10 mouse cellular contexts compared by ENCODE assay signal in genomic region chr5:144928856-144929713, GRCm38 (mm10). TPM values are rescaled to one million over a fixed set of nuclear protein-coding genes. Genes with fewer than 3 reads are reported as not detected.
DNase-seq lines count a peak whose midpoint lies in the region; ATAC-seq and TF ChIP-seq lines count a peak whose summit lies in the region.
"Had no signal": no experiment of that assay in that cellular context is flagged by ENCODE, and none has a peak within 500 bp of the region (broad histone marks: within the 10 kb centered on the region; RNA-seq: fewer than 3 reads in every experiment).

No protein-coding gene starts in this region.

- no peak overlapping the region for H3K4me3 ChIP-seq in lung, embryonic 14.5 days (ENCODE audit: low read depth, low read length)
- H3K4me3 ChIP-seq: liver, embryonic 12.5 days; neural tube, embryonic 12.5 days had no signal

- no peaks in the 10 kb centered on the region for H3K9me3 ChIP-seq in lung, embryonic 14.5 days (ENCODE audit: low read depth, low read length)
- H3K9me3 ChIP-seq: liver, embryonic 12.5 days; neural tube, embryonic 12.5 days had no signal

- 44% methylated on average over 11 of the region's 11 CpGs for WGBS in lung, embryonic 14.5 days

- no peak for TF ChIP-seq CTCF in lung, embryonic 14.5 days (IDR thresholded peaks at IDR 0.05; ENCODE audit: low read depth)

- no peak overlapping the region for H3K9ac ChIP-seq in lung, embryonic 14.5 days
- H3K9ac ChIP-seq: liver, embryonic 12.5 days; neural tube, embryonic 12.5 days had no signal

- H3K4me1 ChIP-seq in lung, embryonic 14.5 days (ENCODE audit: insufficient read depth): 0 out of 2 replicates have a peak, but pooled peaks cover 4% of the 10 kb centered on the region

- no peak overlapping the region for H3K4me2 ChIP-seq in lung, embryonic 14.5 days
- H3K4me2 ChIP-seq: liver, embryonic 12.5 days; neural tube, embryonic 12.5 days had no signal

- no peaks in the 10 kb centered on the region for H3K36me3 ChIP-seq in lung, embryonic 14.5 days (ENCODE audit: insufficient read depth)
- H3K36me3 ChIP-seq: liver, embryonic 12.5 days; neural tube, embryonic 12.5 days had no signal

- 0 out of 2 replicates have a peak, but pooled peaks have one; percentile 57 for ATAC-seq in lung, embryonic 14.5 days (ENCODE audit: insufficient read depth)
- ATAC-seq in cerebellum, adult (ENCODE audit: insufficient number of reproducible peaks, low FRiP score, low TSS enrichment): no peak
- ATAC-seq: liver, embryonic 12.5 days had no signal

- intact Hi-C loops in heart, postnatal 10 days (cut with DNase I): no loop called here

- H3K27ac ChIP-seq in lung, embryonic 14.5 days (ENCODE audit: low read depth): no peak overlapping the region
- H3K27ac ChIP-seq: liver, embryonic 12.5 days; neural tube, embryonic 12.5 days had no signal

- H3K27me3 ChIP-seq in lung, embryonic 14.5 days (ENCODE audit: insufficient read depth, low read length): no peaks in the 10 kb centered on the region
- H3K27me3 ChIP-seq: liver, embryonic 12.5 days; neural tube, embryonic 12.5 days had no signal

- DNase-seq in lung, embryonic 14.5 days: no peak
- DNase-seq in lung, postnatal 25 days (ENCODE audit: low spot score): no peak
- DNase-seq in heart, adult 18-20 months: peak; percentile 72 to 74
- DNase-seq in heart, postnatal 10 days: peak; percentile 55 to 64
- DNase-seq in skeletal muscle tissue, adult 2 months (ENCODE audit: low read depth, low spot score): peak; percentile 67
- no peak for DNase-seq in ovary, adult 18-20 months (ENCODE audit: low spot score)
- DNase-seq: cerebellum, adult 18-20 months had no signal

RNA-seq across cellular contexts. Expression of gene Smurf1, which starts 36.6 kb away (rescaled TPM):
- polyA plus RNA-seq in lung, embryonic 14.5 days (2014; fragmentation: Nextera tagmentation; extraction: Ambion mirVana): 27.0 and 28.3 TPM in 2 replicates
- 10 to 100 TPM; 27.6 to 36.2 TPM for total RNA-seq in heart, adult 18-20 months (2021)
- total RNA-seq in heart, postnatal 10 days (2021): 10 to 100 TPM; 28.7 to 33.6 TPM

Comparison
In these comparisons a context has a peak if more than half of its experiments do, and no peak if none do; other contexts are left out.
1. DNase-seq: peak in heart, adult 18-20 months (2 of 2), heart, postnatal 10 days (2 of 2) and skeletal muscle tissue, adult 2 months (single experiment); none in lung, embryonic 14.5 days (single experiment), lung, postnatal 25 days (single experiment) and ovary, adult 18-20 months (single experiment).